Comparison of ENCODE assay signal across 15 mouse cellular contexts in the genomic region with DNA sequence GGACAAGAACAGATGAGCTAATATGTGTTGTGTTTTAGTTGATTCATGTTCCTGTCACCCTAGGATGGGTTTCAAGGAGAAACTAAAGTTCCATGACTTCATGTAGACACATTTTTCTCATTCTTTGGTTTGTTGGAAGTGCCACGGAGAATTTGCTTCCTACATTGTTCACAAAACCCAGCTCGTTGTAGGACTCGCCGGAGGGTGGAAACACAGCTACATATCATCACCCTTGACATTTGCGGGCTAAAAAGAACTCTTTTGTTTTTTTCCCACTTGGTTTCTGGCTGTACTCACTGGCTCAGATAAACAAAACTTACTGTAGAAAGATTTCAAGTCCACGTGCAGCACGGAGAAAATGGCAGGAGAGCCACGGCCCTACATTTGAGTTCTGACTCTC. TPM values are rescaled to one million over a fixed set of nuclear protein-coding genes. Genes with fewer than 3 reads are reported as not detected.
A peak's percentile ranks its signal among the peaks of the same experiment; 100 is the strongest.
DNase-seq lines count a peak whose midpoint lies in the region; ATAC-seq and TF ChIP-seq lines count a peak whose summit lies in the region.
"Had no signal": no experiment of that assay in that cellular context is flagged by ENCODE, and none has a peak within 500 bp of the region (broad histone marks: within the 10 kb centered on the region; RNA-seq: fewer than 3 reads in every experiment).

No protein-coding gene starts in this region.

- DNase-seq in adrenal gland, adult (ENCODE audit: inconsistent age in 2 of 2, low spot score in 1 of 2) = peak; percentile 27 to 73
- no peak for DNase-seq in adrenal gland, adult 8-10 months
- peak; percentile 42 for DNase-seq in lung, postnatal 0 days (ENCODE audit: low spot score)
- no peak for DNase-seq in lung, postnatal 4 days
- DNase-seq in stomach, postnatal 0 days (ENCODE audit: low spot score) = no peak
- no peak for DNase-seq in urinary bladder, adult 2 months (ENCODE audit: low spot score)
- DNase-seq: cerebellum, postnatal 25 days; heart, adult 2 months; layer of hippocampus, adult 9-11 months had no signal

- no peak overlapping the region for H3K9ac ChIP-seq in intestine, embryonic 15.5 days
- H3K9ac ChIP-seq in intestine, postnatal 0 days (ENCODE audit: low read depth, low read length) = no peak overlapping the region
- no peak overlapping the region for H3K9ac ChIP-seq in lung, postnatal 0 days (replicated peaks; ENCODE audit: low read depth)
- no peak overlapping the region for H3K9ac ChIP-seq in stomach, postnatal 0 days (ENCODE audit: low read length)
- H3K9ac ChIP-seq: embryonic facial prominence, embryonic 13.5 days had no signal

- no peak overlapping the region for H3K27ac ChIP-seq in intestine, embryonic 15.5 days
- H3K27ac ChIP-seq in intestine, postnatal 0 days (ENCODE audit: low read depth, low read length) = no peak overlapping the region
- H3K27ac ChIP-seq in lung, postnatal 0 days (ENCODE audit: low read length) = no peak overlapping the region
- 0 out of 2 replicates have a peak overlapping the region, but pooled peaks have one; percentile 46 for H3K27ac ChIP-seq in stomach, postnatal 0 days (replicated peaks)
- H3K27ac ChIP-seq: embryonic facial prominence, embryonic 13.5 days; heart, adult 2 months had no signal

- WGBS in intestine, embryonic 15.5 days = 28% methylated on average over 8 of the region's 8 CpGs
- 54% methylated on average over 8 of the region's 8 CpGs for WGBS in intestine, postnatal 0 days
- WGBS in lung, postnatal 0 days = 34% methylated on average over 8 of the region's 8 CpGs
- WGBS in stomach, postnatal 0 days = 24% methylated on average over 8 of the region's 8 CpGs

- H3K4me2 ChIP-seq in intestine, embryonic 15.5 days (replicated peaks) = no peak overlapping the region
- no peak overlapping the region for H3K4me2 ChIP-seq in intestine, postnatal 0 days (replicated peaks; ENCODE audit: low read depth)
- no peak overlapping the region for H3K4me2 ChIP-seq in lung, postnatal 0 days (replicated peaks; ENCODE audit: low read depth, low read length)
- no peak overlapping the region for H3K4me2 ChIP-seq in stomach, postnatal 0 days (replicated peaks; ENCODE audit: low read depth)
- H3K4me2 ChIP-seq: embryonic facial prominence, embryonic 13.5 days had no signal

- ATAC-seq in intestine, embryonic 15.5 days = peak; percentile 45; the same call in 1 of the 2 replicates
- ATAC-seq in intestine, postnatal 0 days = no peak
- no peak for ATAC-seq in lung, postnatal 0 days
- no peak for ATAC-seq in stomach, postnatal 0 days (ENCODE audit: low FRiP score, low TSS enrichment)
- ATAC-seq: forebrain, embryonic 14.5 days; inflammation-experienced regulatory T-cells, adult 6 months had no signal

- no peaks in the 10 kb centered on the region for H3K9me3 ChIP-seq in intestine, embryonic 15.5 days
- H3K9me3 ChIP-seq in intestine, postnatal 0 days (ENCODE audit: control insufficient read depth) = no peaks in the 10 kb centered on the region
- no peaks in the 10 kb centered on the region for H3K9me3 ChIP-seq in lung, postnatal 0 days (ENCODE audit: low read length)
- no peaks in the 10 kb centered on the region for H3K9me3 ChIP-seq in stomach, postnatal 0 days (ENCODE audit: control insufficient read depth, low read length)
- H3K9me3 ChIP-seq: embryonic facial prominence, embryonic 13.5 days had no signal

- H3K27me3 ChIP-seq in intestine, embryonic 15.5 days (replicated peaks) = no peaks in the 10 kb centered on the region
- no peaks in the 10 kb centered on the region for H3K27me3 ChIP-seq in intestine, postnatal 0 days (replicated peaks; ENCODE audit: control insufficient read depth, insufficient read depth, low read length)
- no peaks in the 10 kb centered on the region for H3K27me3 ChIP-seq in lung, postnatal 0 days (replicated peaks; ENCODE audit: insufficient read depth, low read length)
- H3K27me3 ChIP-seq in stomach, postnatal 0 days (ENCODE audit: control insufficient read depth, insufficient read depth, low read length) = no peaks in the 10 kb centered on the region
- H3K27me3 ChIP-seq: CH12.LX; embryonic facial prominence, embryonic 13.5 days had no signal

- no peak for TF ChIP-seq EP300 in lung, postnatal 0 days (IDR thresholded peaks at IDR 0.05)
- no peak for TF ChIP-seq EP300 in stomach, postnatal 0 days (optimal IDR thresholded peaks at IDR 0.05)

- no peak overlapping the region for H3K4me3 ChIP-seq in intestine, embryonic 15.5 days (replicated peaks)
- H3K4me3 ChIP-seq in intestine, postnatal 0 days (ENCODE audit: low read depth, low read length) = no peak overlapping the region
- no peak overlapping the region for H3K4me3 ChIP-seq in lung, postnatal 0 days (ENCODE audit: low read depth, low read length)
- no peak overlapping the region for H3K4me3 ChIP-seq in stomach, postnatal 0 days (ENCODE audit: low read depth, low read length)
- H3K4me3 ChIP-seq: embryonic facial prominence, embryonic 13.5 days; heart, adult 2 months had no signal

- H3K4me1 ChIP-seq in intestine, embryonic 15.5 days (replicated peaks) = peaks cover 5% of the 10 kb centered on the region; the same call in 1 of the 2 replicates
- peaks cover 3% of the 10 kb centered on the region; the same call in 1 of the 2 replicates for H3K4me1 ChIP-seq in intestine, postnatal 0 days (replicated peaks; ENCODE audit: control insufficient read depth, insufficient read depth, low read length)
- H3K4me1 ChIP-seq in lung, postnatal 0 days (ENCODE audit: insufficient read depth, low read depth, low read length) = no peaks in the 10 kb centered on the region
- H3K4me1 ChIP-seq in stomach, postnatal 0 days (replicated peaks; ENCODE audit: control insufficient read depth, insufficient read depth) = no peaks in the 10 kb centered on the region
- H3K4me1 ChIP-seq: embryonic facial prominence, embryonic 13.5 days had no signal

- TF ChIP-seq CTCF in intestine, postnatal 0 days (IDR thresholded peaks at IDR 0.05; ENCODE audit: low read depth) = no peak
- no peak for TF ChIP-seq CTCF in lung, postnatal 0 days (IDR thresholded peaks at IDR 0.05)
- TF ChIP-seq CTCF in stomach, postnatal 0 days (IDR thresholded peaks at IDR 0.05; ENCODE audit: low read depth) = no peak

- no peaks in the 10 kb centered on the region for H3K36me3 ChIP-seq in intestine, embryonic 15.5 days
- no peaks in the 10 kb centered on the region for H3K36me3 ChIP-seq in intestine, postnatal 0 days (ENCODE audit: control insufficient read depth, insufficient read depth)
- no peaks in the 10 kb centered on the region for H3K36me3 ChIP-seq in lung, postnatal 0 days (ENCODE audit: insufficient read depth, low read length)
- H3K36me3 ChIP-seq in stomach, postnatal 0 days (ENCODE audit: control insufficient read depth, insufficient read depth, low read length) = no peaks in the 10 kb centered on the region

RNA-seq across cellular contexts. Expression of a gene that starts 38.0 kb away (rescaled TPM):
- total RNA-seq in adrenal gland, adult 8-10 months (2022) = 100 to 1,000 TPM in 2 of 4 experiments, 10 to 100 TPM in 2; 83.8 to 125 (median 98.6) TPM
- 108 and 145 TPM in 2 replicates for polyA plus RNA-seq in intestine, embryonic 15.5 days (2015; fragmentation: Nextera tagmentation; extraction: Ambion mirVana)
- 114 and 125 TPM in 2 replicates for polyA plus RNA-seq in intestine, postnatal 0 days (2015; fragmentation: Nextera tagmentation; extraction: Ambion mirVana)
- polyA plus RNA-seq in lung, postnatal 0 days (2015; fragmentation: Nextera tagmentation; extraction: Ambion mirVana) = 79.2 and 80.5 TPM in 2 replicates
- polyA plus RNA-seq in stomach, postnatal 0 days (2015; fragmentation: Nextera tagmentation; extraction: Ambion mirVana) = 84.6 and 106 TPM in 2 replicates
- 76.0 and 79.2 TPM in 2 replicates for polyA plus RNA-seq in urinary bladder, adult 2 months (2012; rRNA removed)

RNA-seq across cellular contexts. Expression of a gene that starts 41.9 kb away (rescaled TPM):
- total RNA-seq in adrenal gland, adult 8-10 months (2022) = 100 to 1,000 TPM; 115 to 144 (median 126) TPM
- 61.3 and 76.7 TPM in 2 replicates for polyA plus RNA-seq in intestine, embryonic 15.5 days (2015; fragmentation: Nextera tagmentation; extraction: Ambion mirVana)
- 86.6 and 95.0 TPM in 2 replicates for polyA plus RNA-seq in intestine, postnatal 0 days (2015; fragmentation: Nextera tagmentation; extraction: Ambion mirVana)
- polyA plus RNA-seq in lung, postnatal 0 days (2015; fragmentation: Nextera tagmentation; extraction: Ambion mirVana) = 90.8 and 94.5 TPM in 2 replicates
- 69.8 and 74.3 TPM in 2 replicates for polyA plus RNA-seq in stomach, postnatal 0 days (2015; fragmentation: Nextera tagmentation; extraction: Ambion mirVana)
- polyA plus RNA-seq in urinary bladder, adult 2 months (2012; rRNA removed) = 62.6 and 68.4 TPM in 2 replicates

Comparison
In these comparisons a context has a peak if more than half of its experiments do, and no peak if none do; other contexts are left out.
1. DNase-seq: peak in adrenal gland, adult (2 of 2) and lung, postnatal 0 days (single experiment); none in adrenal gland, adult 8-10 months (single experiment), lung, postnatal 4 days (0 of 2), stomach, postnatal 0 days (single experiment) and urinary bladder, adult 2 months (single experiment).